Comparison of ENCODE assay signal across 8 mouse cellular contexts in genomic region chr9:96728338-96729162, GRCm38 (mm10). TPM values are rescaled to one million over a fixed set of nuclear protein-coding genes. Genes with fewer than 3 reads are reported as not detected.
DNase-seq lines count a peak whose midpoint lies in the region; ATAC-seq lines count a peak whose summit lies in the region.
"Had no signal": no experiment of that assay in that cellular context is flagged by ENCODE, and none has a peak within 500 bp of the region (broad histone marks: within the 10 kb centered on the region; RNA-seq: fewer than 3 reads in every experiment).

No protein-coding gene starts in this region.

- H3K36me3 ChIP-seq in kidney, embryonic 14.5 days (ENCODE audit: control insufficient read depth, insufficient read depth, low read length) = no peaks in the 10 kb centered on the region
- H3K36me3 ChIP-seq in embryonic facial prominence, embryonic 14.5 days (ENCODE audit: control insufficient read depth, insufficient read depth, low read length) = no peaks in the 10 kb centered on the region
- no peaks in the 10 kb centered on the region for H3K36me3 ChIP-seq in hindbrain, embryonic 16.5 days (ENCODE audit: control insufficient read depth, insufficient read depth, low read length)
- no peaks in the 10 kb centered on the region for H3K36me3 ChIP-seq in midbrain, embryonic 15.5 days (replicated peaks)
- H3K36me3 ChIP-seq: stomach, embryonic 15.5 days had no signal

- H3K4me3 ChIP-seq in kidney, embryonic 14.5 days (ENCODE audit: low read length) = no peak overlapping the region
- H3K4me3 ChIP-seq in embryonic facial prominence, embryonic 14.5 days (ENCODE audit: low read depth, low read length) = no peak overlapping the region
- H3K4me3 ChIP-seq in hindbrain, embryonic 16.5 days (ENCODE audit: low read length) = peak overlapping the region; percentile 44
- H3K4me3 ChIP-seq in midbrain, embryonic 15.5 days = peak overlapping the region; percentile 44
- H3K4me3 ChIP-seq: stomach, embryonic 15.5 days had no signal

- no peaks in the 10 kb centered on the region for H3K27me3 ChIP-seq in kidney, embryonic 14.5 days (ENCODE audit: control insufficient read depth, insufficient read depth, low read length)
- H3K27me3 ChIP-seq in embryonic facial prominence, embryonic 14.5 days (replicated peaks; ENCODE audit: control insufficient read depth, insufficient read depth, low read length) = no peaks in the 10 kb centered on the region
- H3K27me3 ChIP-seq in hindbrain, embryonic 16.5 days (replicated peaks; ENCODE audit: control insufficient read depth, insufficient read depth, low read length) = no peaks in the 10 kb centered on the region
- no peaks in the 10 kb centered on the region for H3K27me3 ChIP-seq in midbrain, embryonic 15.5 days (replicated peaks)
- H3K27me3 ChIP-seq: stomach, embryonic 15.5 days had no signal

- no peaks in the 10 kb centered on the region for H3K9me3 ChIP-seq in kidney, embryonic 14.5 days (ENCODE audit: control insufficient read depth, low read length)
- no peaks in the 10 kb centered on the region for H3K9me3 ChIP-seq in embryonic facial prominence, embryonic 14.5 days (ENCODE audit: control insufficient read depth, low read length)
- H3K9me3 ChIP-seq in hindbrain, embryonic 16.5 days (ENCODE audit: control insufficient read depth, low read length) = no peaks in the 10 kb centered on the region
- no peaks in the 10 kb centered on the region for H3K9me3 ChIP-seq in midbrain, embryonic 15.5 days
- H3K9me3 ChIP-seq: stomach, embryonic 15.5 days had no signal

- peaks cover 3% of the 10 kb centered on the region; the same call in 1 of the 2 replicates for H3K4me1 ChIP-seq in kidney, embryonic 14.5 days (ENCODE audit: control insufficient read depth, insufficient read depth, low read length)
- peaks cover 20% of the 10 kb centered on the region for H3K4me1 ChIP-seq in embryonic facial prominence, embryonic 14.5 days (ENCODE audit: control insufficient read depth, insufficient read depth, low read length)
- peaks cover 38% of the 10 kb centered on the region for H3K4me1 ChIP-seq in hindbrain, embryonic 16.5 days (ENCODE audit: control insufficient read depth, insufficient read depth, low read depth, low read length)
- peaks cover 58% of the 10 kb centered on the region for H3K4me1 ChIP-seq in midbrain, embryonic 15.5 days

- H3K9ac ChIP-seq in kidney, embryonic 14.5 days (ENCODE audit: low read depth, low read length) = no peak overlapping the region
- no peak overlapping the region for H3K9ac ChIP-seq in embryonic facial prominence, embryonic 14.5 days (ENCODE audit: low read depth, low read length)
- peak overlapping the region; percentile 32; the same call in 1 of the 2 replicates for H3K9ac ChIP-seq in hindbrain, embryonic 16.5 days (ENCODE audit: low read depth, low read length)
- H3K9ac ChIP-seq in midbrain, embryonic 15.5 days = peak overlapping the region; percentile 24; the same call in 1 of the 2 replicates
- H3K9ac ChIP-seq: stomach, embryonic 15.5 days had no signal

- 43% methylated on average over 16 of the region's 16 CpGs for WGBS in kidney, embryonic 14.5 days
- 60% methylated on average over 16 of the region's 16 CpGs for WGBS in embryonic facial prominence, embryonic 14.5 days
- WGBS in hindbrain, embryonic 16.5 days = 57% methylated on average over 16 of the region's 16 CpGs
- 61% methylated on average over 16 of the region's 16 CpGs for WGBS in midbrain, embryonic 15.5 days

- ATAC-seq in kidney, embryonic 14.5 days (ENCODE audit: low FRiP score, low TSS enrichment) = no peak
- no peak for ATAC-seq in embryonic facial prominence, embryonic 14.5 days (ENCODE audit: low read depth)
- ATAC-seq in hindbrain, embryonic 16.5 days = no peak
- no peak for ATAC-seq in midbrain, embryonic 15.5 days (replicated peaks)

- no peak overlapping the region for H3K4me2 ChIP-seq in kidney, embryonic 14.5 days (replicated peaks; ENCODE audit: low read depth, low read length)
- no peak overlapping the region for H3K4me2 ChIP-seq in embryonic facial prominence, embryonic 14.5 days (ENCODE audit: low read depth, low read length)
- peak overlapping the region; percentile 66 for H3K4me2 ChIP-seq in hindbrain, embryonic 16.5 days (ENCODE audit: low read length)
- peak overlapping the region; percentile 52 for H3K4me2 ChIP-seq in midbrain, embryonic 15.5 days
- H3K4me2 ChIP-seq: stomach, embryonic 15.5 days had no signal

- H3K27ac ChIP-seq in kidney, embryonic 14.5 days (ENCODE audit: low read depth, low read length) = no peak overlapping the region; the same call in 1 of the 2 replicates
- 0 out of 2 replicates have a peak overlapping the region, but pooled peaks have one; percentile 18 for H3K27ac ChIP-seq in embryonic facial prominence, embryonic 14.5 days (replicated peaks; ENCODE audit: low read depth, low read length)
- H3K27ac ChIP-seq in hindbrain, embryonic 16.5 days (ENCODE audit: low read depth, low read length) = peak overlapping the region; percentile 87
- H3K27ac ChIP-seq in midbrain, embryonic 15.5 days = peak overlapping the region; percentile 84
- H3K27ac ChIP-seq: stomach, embryonic 15.5 days had no signal

- DNase-seq in kidney, adult 11 months = peak; percentile 56
- no peak for DNase-seq in embryonic facial prominence, embryonic 14.5 days (ENCODE audit: low spot score)
- DNase-seq in Muller cell, postnatal 12 days (ENCODE audit: inconsistent ontology term) = no peak
- no peak for DNase-seq in cerebellum, adult 8-10 months

RNA-seq across cellular contexts. Expression of gene Zbtb38, which starts 24.1 kb away (rescaled TPM):
- polyA plus RNA-seq in kidney, embryonic 14.5 days (2014; fragmentation: Nextera tagmentation; extraction: Ambion mirVana) = 15.6 and 20.5 TPM in 2 replicates
- 17.1 and 18.1 TPM in 2 replicates for polyA plus RNA-seq in embryonic facial prominence, embryonic 14.5 days (2014; fragmentation: Nextera tagmentation; extraction: Ambion mirVana)
- 42.5 and 43.8 TPM in 2 replicates for polyA plus RNA-seq in hindbrain, embryonic 16.5 days (2015; fragmentation: Nextera tagmentation; extraction: Ambion mirVana)
- polyA plus RNA-seq in midbrain, embryonic 15.5 days (2015; fragmentation: Nextera tagmentation; extraction: Ambion mirVana) = 57.2 and 59.2 TPM in 2 replicates

Comparison
In these comparisons a context has a peak if more than half of its experiments do, and no peak if none do; other contexts are left out.
1. H3K4me2 ChIP-seq: peak in hindbrain, embryonic 16.5 days (single experiment) and midbrain, embryonic 15.5 days (single experiment); none in kidney, embryonic 14.5 days (single experiment) and embryonic facial prominence, embryonic 14.5 days (single experiment).
2. H3K4me3 ChIP-seq: peak in hindbrain, embryonic 16.5 days (single experiment) and midbrain, embryonic 15.5 days (single experiment); none in kidney, embryonic 14.5 days (single experiment) and embryonic facial prominence, embryonic 14.5 days (single experiment).
3. H3K9ac ChIP-seq: peak in hindbrain, embryonic 16.5 days (single experiment) and midbrain, embryonic 15.5 days (single experiment); none in kidney, embryonic 14.5 days (single experiment) and embryonic facial prominence, embryonic 14.5 days (single experiment).